Mouse (Mus musculus) left cerebral cortex, adult 2 months (tissue): Measurements from ENCODE around the gene Acer1. TPM values are rescaled to one million over a fixed set of nuclear protein-coding genes. Genes with fewer than 3 reads are reported as not detected.

ENCODE experiments used
- DNase-seq, 2 experiments: peaks; one replicate each; pipeline ENCODE4 v3.0.0; 2021 to 2022; ENCODE audit warnings: low spot score in 2 of 2, mixed read lengths in 1 of 2; ENCODE audit errors: extremely low spot score in 1 of 2
- H3K27ac ChIP-seq: fragments of 200-600 bp; 2 replicates; pipeline ENCODE4 v1.8.1; 2022
- H3K4me3 ChIP-seq: fragments of 200-600 bp; 2 replicates; pipeline ENCODE4 v1.8.1; 2022
- CTCF ChIP-seq: fragments of 200-600 bp; IDR thresholded peaks from 2 replicates; pipeline ENCODE4 v1.8.1; 2022; ENCODE audit warnings: antibody characterized with exemption, mild to moderate bottlenecking, moderate library complexity
- intact Hi-C: fragments of 180-260 bp; cut with DNase I; formaldehyde crosslinking; loops from one replicate; pipeline ENCODE4 v1.15.1; 2025
- total RNA-seq, 2 experiments: library from RNA; stranded (reverse); gene quantifications; 2 replicates each; pipeline ENCODE4 v1.2.3; 2021

Acer1 gene
- total RNA-seq, 2 experiments from 2014 or later, result not detected

DNA sequence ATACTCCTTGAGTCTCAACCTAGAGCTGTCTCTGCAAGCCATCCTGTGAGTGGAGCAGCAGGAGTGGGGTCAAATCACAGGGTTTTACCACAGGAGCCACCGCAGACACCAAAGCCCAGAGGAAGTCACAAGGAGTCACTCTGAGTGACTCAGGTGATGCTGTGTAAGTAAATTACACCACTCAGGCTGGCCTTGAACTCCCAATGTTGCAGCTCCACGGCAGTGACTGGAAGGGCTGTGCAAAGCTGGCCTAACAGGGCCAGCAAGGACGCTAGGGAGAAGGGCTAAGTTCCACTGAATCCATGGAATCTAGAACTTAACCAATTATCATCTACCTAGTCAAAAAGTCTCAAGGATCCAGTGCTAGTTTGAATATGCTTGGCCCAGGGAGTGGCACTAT lies 75.8 kb downstream of the Acer1 start:
- TF ChIP-seq CTCF, result no peak
- intact Hi-C loops, result no loop called here
- DNase-seq, result no peak
- Histone ChIP-seq H3K27ac (no peak overlapping the region), H3K4me3 (no peak overlapping the region)

Other genes with a start within 250 kb of the Acer1 start
- 1 to 10 TPM; 4.1 to 4.5 TPM for gene Nrtn, start 224.6 kb downstream of the Acer1 start, total RNA-seq
- gene Dus3l, start 217.4 kb downstream of the Acer1 start, total RNA-seq, result 10 to 100 TPM; 69.0 to 73.5 TPM
- 1 to 10 TPM; 1.3 to 2.6 TPM for gene Prr22, start 211.9 kb downstream of the Acer1 start, total RNA-seq
- 1 to 10 TPM; 2.2 to 3.5 TPM for gene Rfx2, start 151.1 kb downstream of the Acer1 start, total RNA-seq
- not detected for gene Acsbg2, start 107.7 kb downstream of the Acer1 start, total RNA-seq
- not detected for gene 1700061G19Rik, start 106.6 kb downstream of the Acer1 start, total RNA-seq
- 10 to 100 TPM; 80.8 to 87.6 TPM for gene Mllt1, start 46.7 kb downstream of the Acer1 start, total RNA-seq
- 10 to 100 TPM; 62.4 to 64.7 TPM for gene Clpp, start 8.2 kb upstream of the Acer1 start, total RNA-seq
- gene Alkbh7, start 15.2 kb upstream of the Acer1 start, total RNA-seq, result 10 to 100 TPM; 22.8 to 26.9 TPM
- not detected for gene Pspn, start 17.9 kb upstream of the Acer1 start, total RNA-seq
- gene Gtf2f1, start 29.2 kb upstream of the Acer1 start, total RNA-seq, result 10 to 100 TPM; 61.0 to 61.2 TPM
- gene Gm17949, start 29.3 kb upstream of the Acer1 start, total RNA-seq, result under 1 TPM in 1 of 2 experiments, not detected in 1; 0.49 TPM
- 100 to 1,000 TPM; 107 to 110 TPM for gene Khsrp, start 49.4 kb upstream of the Acer1 start, total RNA-seq
- not detected for gene Slc25a41, start 59.5 kb upstream of the Acer1 start, total RNA-seq
- gene Crb3, start 77.0 kb upstream of the Acer1 start, total RNA-seq, result under 1 TPM in 1 of 2 experiments, not detected in 1; 0.77 TPM
- gene Slc25a23, start 77.7 kb upstream of the Acer1 start, total RNA-seq, result 100 to 1,000 TPM; 322 to 366 TPM
- gene Dennd1c, start 96.4 kb upstream of the Acer1 start, total RNA-seq, result 1 to 10 TPM; 1.0 to 1.5 TPM
- 100 to 1,000 TPM; 584 to 587 TPM for gene Tubb4a, start 105.7 kb upstream of the Acer1 start, total RNA-seq
- under 1 TPM; 0.27 to 0.44 TPM for gene Tnfsf9, start 123.2 kb upstream of the Acer1 start, total RNA-seq
- gene Cd70, start 167.7 kb upstream of the Acer1 start, total RNA-seq, result under 1 TPM in 1 of 2 experiments, not detected in 1; 0.58 TPM
- not detected for gene Tnfsf14, start 212.1 kb upstream of the Acer1 start, total RNA-seq
- gene C3, start 246.0 kb upstream of the Acer1 start, total RNA-seq, result under 1 TPM; 0.29 to 0.42 TPM